ENCODE assay signal across 8 mouse cellular contexts in the genomic region with DNA sequence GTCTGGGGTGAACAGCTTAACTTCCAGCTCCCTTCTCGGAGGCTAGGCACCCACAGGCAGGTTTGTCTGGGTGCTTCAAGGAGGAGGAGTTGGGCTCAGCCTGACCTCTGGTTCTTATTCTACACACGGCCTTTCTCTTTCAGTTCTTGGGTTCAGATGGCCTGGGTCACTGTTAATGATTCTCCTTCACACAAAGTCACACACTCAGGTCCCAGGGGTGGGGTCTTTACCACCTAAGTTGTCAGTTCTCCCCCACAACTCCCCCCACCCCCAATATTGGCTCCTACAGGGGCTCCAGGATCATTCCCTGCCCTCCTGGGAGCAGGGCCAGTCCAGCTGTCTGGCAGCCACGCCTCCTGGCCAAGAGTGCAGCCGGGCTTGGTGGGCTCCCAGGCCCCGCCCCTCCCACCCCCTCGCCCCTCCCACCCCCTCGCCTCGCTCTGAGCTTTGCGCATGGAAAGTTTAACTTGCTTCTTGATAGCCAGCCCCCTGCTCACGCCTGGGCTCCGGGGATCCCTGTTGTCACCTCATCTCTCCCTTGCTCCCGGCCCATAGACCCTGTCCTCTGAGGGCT.
A peak's percentile ranks its signal among the peaks of the same experiment; 100 is the strongest.
DNase-seq lines count a peak whose midpoint lies in the region; ATAC-seq and TF ChIP-seq lines count a peak whose summit lies in the region.

No protein-coding gene starts in this region.

- H3K9me3 ChIP-seq in lung, embryonic 14.5 days (ENCODE audit: low read depth, low read length) = no peaks in the 10 kb centered on the region
- no peaks in the 10 kb centered on the region for H3K9me3 ChIP-seq in heart, embryonic 14.5 days (ENCODE audit: control insufficient read depth, low read length)
- H3K9me3 ChIP-seq in liver, embryonic 12.5 days (replicated peaks) = no peaks in the 10 kb centered on the region
- no peaks in the 10 kb centered on the region for H3K9me3 ChIP-seq in stomach, embryonic 16.5 days (replicated peaks; ENCODE audit: control insufficient read depth, low read length)

- 17% methylated on average over 11 of the region's 12 CpGs for WGBS in lung, embryonic 14.5 days
- 33% methylated on average over 12 of the region's 12 CpGs for WGBS in lung, adult 2 months
- 13% methylated on average over 12 of the region's 12 CpGs for WGBS in heart, embryonic 14.5 days
- 26% methylated on average over 12 of the region's 12 CpGs for WGBS in liver, embryonic 12.5 days (ENCODE audit: insufficient replicate concordance)
- WGBS in stomach, embryonic 16.5 days = 17% methylated on average over 12 of the region's 12 CpGs

- peak overlapping the region; percentile 34 for H3K4me2 ChIP-seq in lung, embryonic 14.5 days
- H3K4me2 ChIP-seq in heart, embryonic 14.5 days (ENCODE audit: low read length) = peak overlapping the region; percentile 44
- peak overlapping the region; percentile 24; the same call in 1 of the 2 replicates for H3K4me2 ChIP-seq in liver, embryonic 12.5 days
- H3K4me2 ChIP-seq in stomach, embryonic 16.5 days (ENCODE audit: low read depth, low read length) = peak overlapping the region; percentile 11; the same call in 1 of the 2 replicates

- peak; percentile 61 for ATAC-seq in lung, embryonic 14.5 days (ENCODE audit: insufficient read depth)
- ATAC-seq in heart, embryonic 14.5 days (ENCODE audit: insufficient number of reproducible peaks, insufficient read depth, low FRiP score, low read depth) = peak; percentile 27
- no peak for ATAC-seq in liver, embryonic 12.5 days
- ATAC-seq in stomach, embryonic 16.5 days (ENCODE audit: insufficient read depth, low FRiP score) = peak; percentile 37; the same call in 1 of the 2 replicates

- TF ChIP-seq CTCF in lung, embryonic 14.5 days (IDR thresholded peaks at IDR 0.05; ENCODE audit: low read depth) = no peak
- TF ChIP-seq CTCF in lung, adult 2 months (IDR thresholded peaks at IDR 0.05; ENCODE audit: insufficient read depth, low read length) = no peak

- intact Hi-C loops in left cerebral cortex, postnatal 25 days (cut with DNase I) = no loop called here

- H3K36me3 ChIP-seq in lung, embryonic 14.5 days (ENCODE audit: insufficient read depth) = no peaks in the 10 kb centered on the region
- no peaks in the 10 kb centered on the region for H3K36me3 ChIP-seq in heart, embryonic 14.5 days (ENCODE audit: control insufficient read depth, insufficient read depth, low read length)
- peaks cover 72% of the 10 kb centered on the region for H3K36me3 ChIP-seq in liver, embryonic 12.5 days
- no peaks in the 10 kb centered on the region for H3K36me3 ChIP-seq in stomach, embryonic 16.5 days (ENCODE audit: control insufficient read depth, insufficient read depth, low read length)

- TF ChIP-seq POLR2A in lung, adult 2 months (IDR thresholded peaks at IDR 0.05; ENCODE audit: borderline replicate concordance, extremely low read depth, low read depth, low read length) = no peak

- H3K4me1 ChIP-seq in lung, embryonic 14.5 days (ENCODE audit: insufficient read depth) = peaks cover 66% of the 10 kb centered on the region
- peaks cover 6% of the 10 kb centered on the region; the same call in 1 of the 2 replicates for H3K4me1 ChIP-seq in lung, adult 2 months (ENCODE audit: control insufficient read depth, insufficient read depth, low read length)
- peaks cover 63 to 88% of the 10 kb centered on the region in 2 experiments for H3K4me1 ChIP-seq in heart, embryonic 14.5 days (ENCODE audit: control insufficient read depth in 2 of 2, insufficient read depth in 2 of 2, low read length in 2 of 2)
- peaks cover 100% of the 10 kb centered on the region for H3K4me1 ChIP-seq in liver, embryonic 12.5 days
- H3K4me1 ChIP-seq in stomach, embryonic 16.5 days (ENCODE audit: control insufficient read depth, insufficient read depth, low read length) = peaks cover 73% of the 10 kb centered on the region

- no peaks in the 10 kb centered on the region for H3K27me3 ChIP-seq in lung, embryonic 14.5 days (ENCODE audit: insufficient read depth, low read length)
- H3K27me3 ChIP-seq in heart, embryonic 14.5 days (ENCODE audit: control insufficient read depth, insufficient read depth, low read length) = no peaks in the 10 kb centered on the region
- no peaks in the 10 kb centered on the region for H3K27me3 ChIP-seq in liver, embryonic 12.5 days (replicated peaks)
- no peaks in the 10 kb centered on the region for H3K27me3 ChIP-seq in stomach, embryonic 16.5 days (ENCODE audit: control insufficient read depth, insufficient read depth, low read length)

- H3K27ac ChIP-seq in lung, embryonic 14.5 days (ENCODE audit: low read depth) = peak overlapping the region; percentile 39; the same call in 1 of the 2 replicates
- peak overlapping the region; percentile 54 to 75 for H3K27ac ChIP-seq in heart, embryonic 14.5 days (replicated peaks in 1 of 2; ENCODE audit: control insufficient read depth in 1 of 2, insufficient read depth in 1 of 2, low read depth in 2 of 2, low read length in 2 of 2)
- H3K27ac ChIP-seq in liver, embryonic 12.5 days = peak overlapping the region; percentile 45
- peak overlapping the region; percentile 51 for H3K27ac ChIP-seq in stomach, embryonic 16.5 days (ENCODE audit: low read length)

- H3K9ac ChIP-seq in lung, embryonic 14.5 days = no peak overlapping the region
- H3K9ac ChIP-seq in heart, embryonic 14.5 days (ENCODE audit: low read length) = peak overlapping the region; percentile 46
- no peak overlapping the region for H3K9ac ChIP-seq in liver, embryonic 12.5 days
- H3K9ac ChIP-seq in stomach, embryonic 16.5 days (ENCODE audit: low read length) = peak overlapping the region; percentile 53

- peak; percentile 84 for DNase-seq in lung, embryonic 14.5 days
- DNase-seq in lung, adult 2 months = no peak
- no peak for DNase-seq in right cerebral cortex, postnatal 4 days
- DNase-seq in left cerebral cortex, postnatal 25 days (ENCODE audit: low spot score in 2 of 2) = no peak
- DNase-seq in urinary bladder, postnatal 14 days (ENCODE audit: low spot score) = no peak

- H3K4me3 ChIP-seq in lung, embryonic 14.5 days (ENCODE audit: low read depth, low read length) = no peak overlapping the region
- H3K4me3 ChIP-seq in lung, adult 2 months (replicated peaks; ENCODE audit: extremely low read depth, low read depth, low read length) = no peak overlapping the region
- H3K4me3 ChIP-seq in heart, embryonic 14.5 days (ENCODE audit: control insufficient read depth in 1 of 2, insufficient read depth in 1 of 2, low read depth in 1 of 2, low read length in 2 of 2) = no peak overlapping the region
- H3K4me3 ChIP-seq in liver, embryonic 12.5 days = no peak overlapping the region
- no peak overlapping the region for H3K4me3 ChIP-seq in stomach, embryonic 16.5 days (replicated peaks; ENCODE audit: low read length)

Comparison
In these comparisons a context has a peak if more than half of its experiments do, and no peak if none do; other contexts are left out.
1. H3K9ac ChIP-seq: peak in heart, embryonic 14.5 days (single experiment) and stomach, embryonic 16.5 days (single experiment); none in lung, embryonic 14.5 days (single experiment) and liver, embryonic 12.5 days (single experiment).
2. Peak in every context shown above with its lines, with median percentiles within 50 percentile points of each other: H3K27ac ChIP-seq and H3K4me2 ChIP-seq.